Mouse (Mus musculus): ENCODE measurements around the gene Trip10. TPM values are rescaled to one million over a fixed set of nuclear protein-coding genes. Genes with fewer than 3 reads are reported as not detected.

Trip10 gene
- polyA plus RNA-seq, 1 experiment from 2014 or later, result 32.3 TPM

DNA sequence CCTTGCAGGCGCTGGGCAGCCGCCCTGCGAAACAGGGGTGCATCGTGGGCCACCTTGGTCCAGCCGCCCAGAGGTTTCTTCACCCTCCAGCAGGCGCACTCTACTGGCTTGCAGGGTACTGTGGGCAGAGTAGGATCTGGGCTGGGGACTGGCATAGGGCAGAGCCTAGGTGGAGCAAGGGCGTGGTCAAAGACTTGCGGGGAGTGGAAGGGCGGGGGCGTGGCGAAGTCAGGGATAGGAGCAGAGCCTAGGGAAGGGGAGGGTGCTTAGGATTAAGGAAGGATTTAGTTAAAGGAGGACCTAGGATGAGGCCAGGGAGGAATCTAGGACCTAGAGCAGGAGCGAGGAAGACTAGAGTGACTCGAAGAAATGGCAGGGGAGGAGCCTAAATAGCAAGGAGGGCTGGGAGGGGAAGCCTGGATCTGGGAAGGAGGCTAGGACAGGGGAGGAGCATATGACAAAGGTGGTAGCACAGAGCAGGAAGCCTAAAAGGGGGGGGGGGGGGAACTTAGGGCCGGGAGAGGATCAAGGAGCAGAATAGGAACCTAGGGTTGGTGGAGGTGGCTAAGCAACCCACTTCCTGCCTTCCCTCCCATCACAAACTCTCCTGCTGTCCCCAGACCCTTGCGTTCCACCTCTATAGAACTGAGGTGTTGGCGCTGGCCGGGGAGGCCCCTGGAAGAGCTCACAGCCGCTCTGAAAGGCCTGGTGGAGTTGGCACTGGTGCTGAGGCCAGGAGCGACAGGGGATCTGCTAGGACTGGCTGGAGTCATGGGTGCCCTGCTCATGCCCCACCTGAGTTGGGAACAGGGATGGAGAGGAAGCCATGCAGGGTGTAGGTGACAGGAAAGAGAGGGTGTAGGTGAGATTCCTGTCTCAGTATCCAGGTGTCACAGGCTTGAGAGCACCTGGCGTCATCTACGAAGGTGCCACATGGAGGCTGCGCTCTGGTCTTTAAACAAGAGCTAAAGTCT, 16.0 kb downstream of the Trip10 start:
- no peak overlapping the region for H3K9ac ChIP-seq (ENCODE audit: low read depth, low read length)
- H3K27me3 ChIP-seq (replicated peaks; ENCODE audit: control insufficient read depth, insufficient read depth, low read length), result no peaks in the 10 kb centered on the region
- DNase-seq (ENCODE audit: low spot score) (peak; percentile 76), ATAC-seq (ENCODE audit: low read depth) (peak; percentile 88)
- H3K36me3 ChIP-seq (ENCODE audit: control insufficient read depth, insufficient read depth, low read length), result peaks cover 36% of the 10 kb centered on the region
- H3K4me1 ChIP-seq (ENCODE audit: control insufficient read depth, insufficient read depth, low read length), result peaks cover 7% of the 10 kb centered on the region; the same call in 1 of the 2 replicates
- 29% methylated on average over 20 of the region's 22 CpGs for WGBS
- H3K4me3 ChIP-seq (ENCODE audit: low read depth, low read length), result peak overlapping the region; percentile 6; the same call in 1 of the 2 replicates
- H3K27ac ChIP-seq (replicated peaks; ENCODE audit: low read depth, low read length), result no peak overlapping the region
- peak overlapping the region; percentile 42 for H3K4me2 ChIP-seq (ENCODE audit: low read depth, low read length)
- H3K9me3 ChIP-seq (ENCODE audit: control insufficient read depth, low read length), result no peaks in the 10 kb centered on the region

DNA sequence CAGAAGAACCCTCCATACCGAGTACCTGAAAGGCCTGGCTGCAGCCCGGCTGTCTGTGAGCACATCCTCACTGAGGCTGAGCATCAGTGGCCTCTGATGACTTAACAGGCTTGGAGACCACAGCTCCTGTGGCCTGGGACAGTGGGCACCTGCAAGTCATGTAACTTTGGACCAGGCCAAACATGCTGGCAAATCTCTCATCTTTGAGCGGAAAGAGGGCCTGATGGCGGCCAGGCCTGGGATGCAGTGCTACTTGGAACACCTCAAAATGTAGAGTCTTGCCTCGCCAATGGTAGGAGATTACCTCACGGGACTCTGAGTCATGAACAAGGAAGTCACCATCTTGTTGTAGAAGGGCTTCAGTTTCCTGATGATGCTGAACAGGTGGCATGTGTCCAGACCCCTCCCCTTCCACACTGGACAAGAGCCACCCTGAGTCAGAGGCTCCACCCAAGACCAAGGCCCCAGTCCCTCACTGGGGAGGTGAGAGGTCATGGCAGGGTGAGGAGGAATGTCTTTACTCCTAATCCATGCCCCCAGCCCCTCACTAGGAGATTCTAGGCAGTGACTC, 18.4 kb downstream of the Trip10 start:
- WGBS, result 87% methylated on average over 6 of the region's 6 CpGs
- H3K9ac ChIP-seq (ENCODE audit: low read depth, low read length), result no peak overlapping the region
- H3K4me1 ChIP-seq (ENCODE audit: control insufficient read depth, insufficient read depth, low read length), result peaks cover 7% of the 10 kb centered on the region; the same call in 1 of the 2 replicates
- H3K27me3 ChIP-seq (replicated peaks; ENCODE audit: control insufficient read depth, insufficient read depth, low read length), result no peaks in the 10 kb centered on the region
- ATAC-seq (ENCODE audit: low read depth) (no peak), DNase-seq (ENCODE audit: low spot score) (no peak)
- H3K27ac ChIP-seq (replicated peaks; ENCODE audit: low read depth, low read length), result no peak overlapping the region
- H3K36me3 ChIP-seq (ENCODE audit: control insufficient read depth, insufficient read depth, low read length), result peaks cover 15% of the 10 kb centered on the region
- H3K9me3 ChIP-seq (ENCODE audit: control insufficient read depth, low read length), result no peaks in the 10 kb centered on the region
- H3K4me3 ChIP-seq (ENCODE audit: low read depth, low read length), result no peak overlapping the region
- H3K4me2 ChIP-seq (ENCODE audit: low read depth, low read length), result no peak overlapping the region

DNA sequence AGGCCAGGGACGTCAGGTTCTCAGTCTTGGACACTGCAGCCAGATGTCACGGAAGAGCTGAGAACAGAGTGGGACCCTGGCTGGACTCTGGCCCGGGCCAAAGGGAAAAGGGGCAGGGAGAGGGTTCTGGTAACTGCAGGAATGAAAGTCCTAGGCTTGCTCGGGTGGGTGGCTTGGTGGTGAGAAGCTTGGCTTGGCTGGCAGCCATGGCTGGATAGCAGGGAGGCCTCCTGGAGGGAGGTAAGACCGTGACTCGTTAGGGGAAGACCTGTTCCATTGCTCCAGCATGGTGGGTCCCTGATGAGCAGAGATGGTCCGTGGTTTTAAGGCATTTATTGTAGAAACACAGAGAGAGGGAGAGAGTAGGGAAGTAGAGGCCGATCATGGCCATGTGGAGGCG, 22.0 kb downstream of the Trip10 start:
- Histone ChIP-seq H3K36me3 (ENCODE audit: control insufficient read depth, insufficient read depth, low read length) (no peaks in the 10 kb centered on the region), H3K9me3 (ENCODE audit: control insufficient read depth, low read length) (no peaks in the 10 kb centered on the region), H3K27ac (replicated peaks; ENCODE audit: low read depth, low read length) (no peak overlapping the region), H3K4me2 (ENCODE audit: low read depth, low read length) (no peak overlapping the region), H3K9ac (ENCODE audit: low read depth, low read length) (no peak overlapping the region), H3K4me3 (ENCODE audit: low read depth, low read length) (no peak overlapping the region), H3K27me3 (replicated peaks; ENCODE audit: control insufficient read depth, insufficient read depth, low read length) (peaks cover 10% of the 10 kb centered on the region), H3K4me1 (ENCODE audit: control insufficient read depth, insufficient read depth, low read length) (peaks cover 11% of the 10 kb centered on the region; the same call in 1 of the 2 replicates)
- 58% methylated on average over 9 of the region's 9 CpGs for WGBS
- ATAC-seq (ENCODE audit: low read depth), result no peak
- DNase-seq (ENCODE audit: low spot score), result peak; percentile 11

- Histone ChIP-seq H3K27me3 (replicated peaks; ENCODE audit: control insufficient read depth, insufficient read depth, low read length) (peaks cover 10% of the 10 kb centered on the region), H3K27ac (replicated peaks; ENCODE audit: low read depth, low read length) (no peak overlapping the region), H3K9me3 (ENCODE audit: control insufficient read depth, low read length) (no peaks in the 10 kb centered on the region), H3K4me3 (ENCODE audit: low read depth, low read length) (no peak overlapping the region), H3K4me2 (ENCODE audit: low read depth, low read length) (no peak overlapping the region), H3K4me1 (ENCODE audit: control insufficient read depth, insufficient read depth, low read length) (peaks cover 13% of the 10 kb centered on the region; the same call in 1 of the 2 replicates), H3K9ac (ENCODE audit: low read depth, low read length) (no peak overlapping the region), H3K36me3 (ENCODE audit: control insufficient read depth, insufficient read depth, low read length) (no peaks in the 10 kb centered on the region)
- no peak for ATAC-seq (ENCODE audit: low read depth)
- 29% methylated on average over 7 of the region's 7 CpGs for WGBS
- DNase-seq (ENCODE audit: low spot score), result peak; percentile 8
These were observed 24.6 kb downstream of the Trip10 start for GRCm38 (mm10) chr17:57273846-57274245.

GRCm38 (mm10) chr17:57274686-57275085, 25.4 kb downstream of the Trip10 start:
- ATAC-seq (ENCODE audit: low read depth) (0 out of 2 replicates have a peak, but pooled peaks have one; percentile 2), DNase-seq (ENCODE audit: low spot score) (peak; percentile 16)
- Histone ChIP-seq H3K27ac (replicated peaks; ENCODE audit: low read depth, low read length) (no peak overlapping the region), H3K4me1 (ENCODE audit: control insufficient read depth, insufficient read depth, low read length) (peaks cover 13% of the 10 kb centered on the region; the same call in 1 of the 2 replicates), H3K36me3 (ENCODE audit: control insufficient read depth, insufficient read depth, low read length) (no peaks in the 10 kb centered on the region), H3K9me3 (ENCODE audit: control insufficient read depth, low read length) (no peaks in the 10 kb centered on the region), H3K4me3 (ENCODE audit: low read depth, low read length) (peak overlapping the region; percentile 59), H3K27me3 (replicated peaks; ENCODE audit: control insufficient read depth, insufficient read depth, low read length) (peaks cover 10% of the 10 kb centered on the region), H3K4me2 (ENCODE audit: low read depth, low read length) (peak overlapping the region; percentile 81), H3K9ac (ENCODE audit: low read depth, low read length) (peak overlapping the region; percentile 65)
- 6% methylated on average over 15 of the region's 15 CpGs for WGBS

DNA sequence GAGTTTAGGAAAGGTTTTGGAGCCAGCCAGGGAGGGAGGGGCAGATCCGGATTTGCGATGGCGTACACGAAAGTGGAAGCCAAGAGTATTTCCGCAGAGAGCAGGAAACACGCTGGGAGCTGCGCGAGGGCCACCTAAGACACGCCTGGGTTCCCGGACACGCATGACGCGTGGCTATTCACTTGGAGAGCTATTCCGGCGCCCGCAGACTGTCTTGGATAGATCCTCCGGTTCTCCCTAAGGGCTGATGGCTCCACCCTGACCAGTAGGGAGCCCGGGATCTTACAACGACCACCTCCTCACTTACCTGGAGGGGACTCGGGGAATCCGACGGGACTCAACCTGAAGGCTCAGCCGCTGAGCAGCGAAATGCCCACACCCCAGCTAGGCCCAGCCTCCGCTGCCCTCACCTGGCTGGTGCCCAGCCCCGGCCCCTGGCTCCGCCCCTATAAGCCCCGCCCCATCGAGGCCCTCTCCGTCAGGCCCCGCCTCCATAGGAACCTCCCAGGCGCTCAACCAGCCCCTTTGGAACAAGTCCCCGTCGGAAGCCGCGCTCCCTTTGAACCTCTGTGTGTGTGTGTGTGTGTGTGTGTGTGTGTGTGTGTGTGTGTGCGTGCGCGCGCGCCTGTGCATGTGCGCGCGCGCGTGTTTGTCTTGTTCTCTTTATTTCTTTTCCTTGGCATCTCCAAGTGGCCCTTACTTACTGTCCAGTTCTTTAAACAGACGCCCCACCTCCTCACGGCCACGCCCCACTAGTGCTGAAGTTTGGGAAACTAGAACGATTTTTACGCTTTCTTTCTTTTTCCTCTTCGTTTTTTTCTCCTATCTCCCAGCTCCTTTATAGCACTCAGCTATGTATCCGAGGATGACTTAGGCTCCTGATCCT, 26.1 kb downstream of the Trip10 start:
- peak; percentile 89 for DNase-seq (ENCODE audit: low spot score)
- H3K27me3 ChIP-seq (replicated peaks; ENCODE audit: control insufficient read depth, insufficient read depth, low read length), result peaks cover 10% of the 10 kb centered on the region
- no peak overlapping the region for H3K27ac ChIP-seq (replicated peaks; ENCODE audit: low read depth, low read length)
- H3K4me3 ChIP-seq (ENCODE audit: low read depth, low read length), result peak overlapping the region; percentile 59
- peak overlapping the region; percentile 81 for H3K4me2 ChIP-seq (ENCODE audit: low read depth, low read length)
- H3K9ac ChIP-seq (ENCODE audit: low read depth, low read length), result peak overlapping the region; percentile 65
- 1% methylated on average over 38 of the region's 53 CpGs for WGBS
- no peaks in the 10 kb centered on the region for H3K9me3 ChIP-seq (ENCODE audit: control insufficient read depth, low read length)
- no peaks in the 10 kb centered on the region for H3K36me3 ChIP-seq (ENCODE audit: control insufficient read depth, insufficient read depth, low read length)
- H3K4me1 ChIP-seq (ENCODE audit: control insufficient read depth, insufficient read depth, low read length), result peaks cover 13% of the 10 kb centered on the region; the same call in 1 of the 2 replicates
- ATAC-seq (ENCODE audit: low read depth), result peak; percentile 87

DNA sequence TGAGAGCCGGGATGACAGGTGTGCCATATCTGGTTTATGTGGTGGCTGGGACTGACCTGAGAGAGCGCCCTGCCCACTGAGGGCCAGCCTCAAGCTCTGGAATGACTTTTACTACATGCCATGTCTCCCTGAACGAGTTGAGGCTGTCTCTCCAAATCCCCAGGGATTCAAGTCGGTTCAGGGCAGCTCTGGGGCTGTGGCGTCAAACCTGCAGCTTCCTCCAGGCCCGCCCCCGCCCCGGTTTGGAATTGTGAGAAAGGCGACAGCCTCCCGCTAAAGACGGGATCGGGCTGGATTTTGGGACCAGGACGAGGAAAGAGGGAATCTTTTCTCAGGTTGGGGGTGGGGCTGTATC, 26.7 kb downstream of the Trip10 start:
- WGBS, result 4% methylated on average over 13 of the region's 13 CpGs
- peak overlapping the region; percentile 81 for H3K4me2 ChIP-seq (ENCODE audit: low read depth, low read length)
- H3K27me3 ChIP-seq (replicated peaks; ENCODE audit: control insufficient read depth, insufficient read depth, low read length), result peaks cover 10% of the 10 kb centered on the region
- DNase-seq (ENCODE audit: low spot score) (peak; percentile 20), ATAC-seq (ENCODE audit: low read depth) (no peak)
- H3K9ac ChIP-seq (ENCODE audit: low read depth, low read length), result peak overlapping the region; percentile 46; the same call in 1 of the 2 replicates
- H3K9me3 ChIP-seq (ENCODE audit: control insufficient read depth, low read length), result no peaks in the 10 kb centered on the region
- peaks cover 13% of the 10 kb centered on the region; the same call in 1 of the 2 replicates for H3K4me1 ChIP-seq (ENCODE audit: control insufficient read depth, insufficient read depth, low read length)
- H3K27ac ChIP-seq (replicated peaks; ENCODE audit: low read depth, low read length), result no peak overlapping the region
- no peaks in the 10 kb centered on the region for H3K36me3 ChIP-seq (ENCODE audit: control insufficient read depth, insufficient read depth, low read length)
- peak overlapping the region; percentile 59 for H3K4me3 ChIP-seq (ENCODE audit: low read depth, low read length)

DNA sequence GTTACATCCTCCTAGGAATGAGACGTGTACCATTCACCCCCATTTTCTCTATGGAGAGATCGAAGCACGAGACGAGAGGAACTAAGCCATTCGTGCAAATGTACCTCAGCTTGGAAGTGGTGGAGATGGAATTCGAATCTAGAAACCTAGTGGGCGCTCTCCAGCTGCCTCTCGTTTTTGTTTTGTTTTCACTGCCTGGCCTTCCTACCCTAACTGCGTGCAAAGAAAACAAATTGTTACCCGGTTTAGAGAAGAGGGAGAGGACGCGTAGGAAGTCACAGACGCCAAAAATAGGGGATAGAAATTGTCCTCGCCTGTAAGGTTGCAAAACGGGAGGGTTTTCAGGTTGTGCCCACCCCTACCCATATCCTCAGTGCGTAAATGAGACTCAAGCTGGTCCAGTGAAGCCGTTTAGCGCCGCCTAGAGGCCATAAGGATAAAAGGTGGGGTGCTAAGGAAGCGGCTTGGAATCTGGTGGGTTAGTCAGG, 27.4 kb downstream of the Trip10 start:
- peak overlapping the region; percentile 59 for H3K4me3 ChIP-seq (ENCODE audit: low read depth, low read length)
- H3K27ac ChIP-seq (replicated peaks; ENCODE audit: low read depth, low read length), result no peak overlapping the region
- peaks cover 10% of the 10 kb centered on the region for H3K27me3 ChIP-seq (replicated peaks; ENCODE audit: control insufficient read depth, insufficient read depth, low read length)
- H3K9me3 ChIP-seq (ENCODE audit: control insufficient read depth, low read length), result no peaks in the 10 kb centered on the region
- H3K36me3 ChIP-seq (ENCODE audit: control insufficient read depth, insufficient read depth, low read length), result no peaks in the 10 kb centered on the region
- H3K9ac ChIP-seq (ENCODE audit: low read depth, low read length), result peak overlapping the region; percentile 47; the same call in 1 of the 2 replicates
- DNase-seq (ENCODE audit: low spot score), result peak; percentile 90
- H3K4me2 ChIP-seq (ENCODE audit: low read depth, low read length), result peak overlapping the region; percentile 81
- ATAC-seq (ENCODE audit: low read depth), result peak; percentile 77
- peaks cover 13% of the 10 kb centered on the region; the same call in 1 of the 2 replicates for H3K4me1 ChIP-seq (ENCODE audit: control insufficient read depth, insufficient read depth, low read length)
- WGBS, result under 1% methylated on average over 20 of the region's 20 CpGs
